Mouse (Mus musculus) common myeloid progenitor, adult 5-6 weeks (primary cell): ENCODE results near the gene Shisal2a. TPM values are rescaled to one million over a fixed set of nuclear protein-coding genes. Genes with fewer than 3 reads are reported as not detected.

Source experiments
- ATAC-seq: replicated peaks from 2 replicates; pipeline ENCODE4 v1.8.0; 2016; ENCODE audit warnings: low read depth, mild to moderate bottlenecking, moderate TSS enrichment, inconsistent platforms; ENCODE audit not compliant: poor library complexity, severe bottlenecking
- total RNA-seq: library from RNA; stranded (forward); fragments of 200-1000, 187-1606 nt; gene quantifications from 2 replicates; pipeline ENCODE4 v1.2.3, GENCODE M21; 2017

Gene Shisal2a
- total RNA-seq, 1 experiment from 2014 or later = not detected

DNA sequence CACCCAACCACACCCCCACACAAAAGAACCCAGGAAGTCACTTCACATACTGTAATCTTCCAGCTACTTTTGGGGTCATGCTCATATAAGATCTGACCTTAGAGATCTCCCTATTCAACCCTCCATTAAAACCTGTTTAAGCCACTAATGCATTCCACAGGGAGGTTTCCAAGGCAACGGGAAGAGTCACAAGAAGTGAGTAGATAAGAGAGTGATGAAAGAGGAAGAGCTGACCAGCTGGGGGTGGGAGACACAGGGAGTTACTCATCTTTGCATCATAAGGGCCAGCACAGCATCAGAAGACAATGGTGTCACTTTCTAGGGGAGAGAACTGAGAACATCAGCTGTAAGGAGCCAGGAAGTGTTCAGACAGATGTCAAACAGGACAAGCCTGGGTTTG is 3.0 kb downstream of the Shisal2a start:
- peak; percentile 48 for ATAC-seq

DNA sequence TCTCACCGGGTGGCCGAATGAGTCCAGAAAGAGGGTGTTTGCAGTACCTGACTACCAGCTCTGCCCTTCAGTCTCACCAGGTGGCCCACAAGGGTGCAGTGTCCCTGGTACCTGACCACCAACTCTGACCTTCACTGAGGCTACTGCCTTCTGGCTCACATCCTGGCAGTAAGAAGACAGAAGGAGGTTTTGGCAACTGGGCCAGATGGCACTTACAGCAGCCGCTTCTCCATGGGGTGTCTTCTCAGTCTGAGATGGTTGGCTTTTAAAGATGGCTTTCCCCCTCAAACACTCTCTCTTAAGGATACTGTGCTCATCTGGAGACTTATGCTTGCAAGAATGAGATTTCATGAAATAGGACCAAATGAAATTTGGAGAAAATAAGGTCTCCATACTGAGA is 3.7 kb downstream of the Shisal2a start:
- no peak for ATAC-seq

GRCm38 (mm10) chr4:108372166-108372565 is 11.0 kb downstream of the Shisal2a start:
- ATAC-seq = no peak

GRCm38 (mm10) chr4:108371421-108371820 is 11.7 kb downstream of the Shisal2a start:
- ATAC-seq = peak; percentile 67

- peak; percentile 67 for ATAC-seq
Observed at GRCm38 (mm10) chr4:108370409-108370808, 12.7 kb downstream of the Shisal2a start.

DNA sequence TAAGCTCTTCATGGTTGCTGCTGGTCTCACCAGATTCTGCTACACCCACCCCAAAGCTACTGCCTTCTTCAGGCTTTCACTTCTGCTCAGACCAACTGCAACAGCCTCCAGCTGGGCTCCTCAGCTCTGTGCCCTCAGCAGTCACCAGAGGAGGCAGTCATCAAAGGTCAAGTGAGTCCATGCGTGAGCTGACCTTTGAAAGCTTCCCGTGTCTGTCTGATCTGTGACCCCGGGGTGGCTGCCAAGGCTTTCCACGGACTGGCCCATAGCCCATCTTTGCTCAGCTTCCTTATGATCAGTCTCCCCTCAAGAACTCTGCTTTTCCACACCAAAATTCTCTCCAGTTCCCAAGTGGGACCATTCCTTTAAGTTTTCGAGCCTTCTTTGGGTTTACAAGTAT is 13.9 kb downstream of the Shisal2a start:
- peak; percentile 48 for ATAC-seq

- no peak for ATAC-seq
Observed at GRCm38 (mm10) chr4:108364111-108364476, 19.1 kb downstream of the Shisal2a start.

GRCm38 (mm10) chr4:108363355-108364110 is 19.6 kb downstream of the Shisal2a start:
- no peak for ATAC-seq

DNA sequence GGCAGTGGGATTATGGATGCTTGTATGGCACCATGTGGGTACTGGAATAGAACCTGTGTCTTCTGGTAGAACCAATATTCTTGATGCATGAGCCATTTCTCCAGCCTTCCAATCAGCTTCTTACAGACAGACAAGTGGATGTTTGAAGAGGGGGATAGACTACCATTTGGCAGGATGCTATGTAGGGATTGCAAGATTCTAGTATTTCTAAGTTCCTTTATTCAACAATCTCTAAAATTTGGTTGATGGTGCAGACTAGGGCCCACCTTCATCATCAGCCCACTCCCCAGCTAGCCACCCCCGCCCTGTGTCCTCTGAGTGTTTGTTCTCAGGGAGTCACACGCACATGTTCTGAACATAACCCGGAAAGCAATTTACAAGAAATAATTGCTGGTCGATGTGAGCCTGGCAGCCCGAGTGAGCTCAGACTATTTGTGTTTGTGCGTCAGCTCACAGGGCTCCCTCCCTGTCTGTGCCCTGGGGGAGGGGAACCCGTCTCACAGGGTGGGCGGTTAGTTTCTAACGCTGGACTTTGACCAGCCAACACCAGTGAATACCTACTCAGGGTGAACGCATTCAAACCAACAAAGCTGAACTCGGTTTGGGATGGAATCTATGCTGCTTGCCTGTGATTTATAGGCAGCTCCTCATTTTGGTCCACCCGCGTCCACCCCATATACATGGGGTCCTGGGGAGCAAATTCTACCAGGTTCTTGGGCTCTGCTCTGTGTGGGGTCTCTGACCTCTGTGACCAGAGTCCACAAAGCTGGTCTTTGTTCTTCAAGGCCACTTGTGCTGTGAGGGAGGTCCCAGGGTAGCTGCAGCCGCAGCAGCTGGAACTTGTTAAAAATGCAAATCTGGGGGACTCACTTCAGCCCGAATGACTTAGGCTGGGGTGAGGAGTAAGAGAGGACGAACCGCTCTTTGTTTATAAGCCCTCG is 20.6 kb downstream of the Shisal2a start:
- ATAC-seq = no peak

- peak; percentile 76 for ATAC-seq
Observed at GRCm38 (mm10) chr4:108360136-108361055, 22.8 kb downstream of the Shisal2a start.

DNA sequence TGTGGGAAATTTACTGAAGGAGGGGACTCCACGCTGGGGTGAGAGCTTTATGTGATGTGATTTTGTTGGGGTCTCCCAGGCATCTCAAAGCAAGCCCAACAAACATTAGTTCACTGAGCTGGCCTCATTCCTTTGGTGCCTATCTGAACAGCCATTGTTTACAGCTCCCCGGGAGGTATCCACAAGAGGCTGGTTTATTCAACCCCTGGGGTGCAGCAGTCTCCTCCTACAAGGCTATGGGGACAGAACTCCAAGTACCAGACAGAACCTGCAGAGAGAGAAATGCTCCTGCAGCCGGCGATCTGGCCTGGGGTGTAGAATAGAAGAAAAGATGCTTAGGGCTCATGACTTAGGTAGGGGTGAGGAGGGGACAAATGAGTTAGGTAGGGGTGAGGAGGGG is 24.7 kb downstream of the Shisal2a start:
- ATAC-seq = no peak

DNA sequence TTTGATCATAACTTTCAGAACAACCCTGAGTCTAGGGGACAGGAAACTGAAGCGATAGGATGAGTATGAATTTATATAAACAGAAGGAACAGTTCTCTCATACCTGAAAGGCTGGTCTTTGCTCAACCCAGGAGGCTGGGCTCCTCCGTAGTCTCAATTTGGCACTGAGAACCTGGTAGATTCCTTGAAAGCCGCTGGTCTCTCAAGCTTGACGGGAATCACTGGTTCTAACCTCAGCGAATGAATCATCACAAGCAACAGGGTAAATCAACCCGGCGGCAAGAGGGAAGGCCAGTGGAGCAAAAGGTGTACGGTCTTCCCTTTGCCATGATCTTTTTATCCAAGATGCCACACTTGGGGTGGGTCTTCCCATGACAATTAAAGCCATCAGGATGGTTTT is 25.7 kb downstream of the Shisal2a start:
- ATAC-seq = no peak

DNA sequence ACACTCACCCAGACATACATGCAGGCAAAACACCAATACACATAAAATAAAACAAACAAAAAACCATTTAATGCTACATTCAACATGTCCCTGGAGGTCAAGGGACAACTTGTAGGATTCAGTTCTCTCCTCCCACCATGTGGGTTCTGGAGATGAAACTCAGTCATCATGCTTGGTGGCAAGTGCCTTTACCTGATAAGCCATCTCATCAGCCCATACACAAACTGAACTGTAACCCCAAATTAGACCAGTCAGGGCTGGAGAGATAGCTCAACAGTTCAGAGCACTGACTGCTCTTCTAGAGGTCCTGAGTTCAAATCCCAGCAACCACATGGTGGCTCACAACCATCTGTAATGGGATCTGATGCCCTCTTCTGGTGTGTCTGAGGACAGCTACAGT is 29.6 kb downstream of the Shisal2a start:
- 0 out of 2 replicates have a peak, but pooled peaks have one; percentile 22 for ATAC-seq

DNA sequence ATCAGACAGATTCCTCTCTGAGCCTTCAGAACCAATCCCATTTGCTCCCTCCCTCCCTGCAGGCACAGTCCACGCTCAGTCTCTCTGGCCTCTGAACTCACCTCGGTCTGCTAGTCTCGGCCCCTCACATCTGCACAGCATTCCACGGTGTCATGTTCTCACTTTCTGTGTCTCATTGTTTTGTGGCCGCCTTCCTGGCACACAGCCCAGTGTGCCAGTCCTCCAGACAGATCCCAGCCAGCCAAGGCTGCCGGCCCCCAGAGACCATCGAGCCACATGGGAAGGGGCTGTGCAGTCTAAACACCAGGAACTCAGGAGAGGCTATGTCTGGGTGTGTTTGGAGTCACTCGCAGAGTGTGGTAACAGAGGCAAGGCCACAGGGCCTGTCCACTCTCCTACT is 32.3 kb downstream of the Shisal2a start:
- ATAC-seq = peak; percentile 19; the same call in 1 of the 2 replicates

DNA sequence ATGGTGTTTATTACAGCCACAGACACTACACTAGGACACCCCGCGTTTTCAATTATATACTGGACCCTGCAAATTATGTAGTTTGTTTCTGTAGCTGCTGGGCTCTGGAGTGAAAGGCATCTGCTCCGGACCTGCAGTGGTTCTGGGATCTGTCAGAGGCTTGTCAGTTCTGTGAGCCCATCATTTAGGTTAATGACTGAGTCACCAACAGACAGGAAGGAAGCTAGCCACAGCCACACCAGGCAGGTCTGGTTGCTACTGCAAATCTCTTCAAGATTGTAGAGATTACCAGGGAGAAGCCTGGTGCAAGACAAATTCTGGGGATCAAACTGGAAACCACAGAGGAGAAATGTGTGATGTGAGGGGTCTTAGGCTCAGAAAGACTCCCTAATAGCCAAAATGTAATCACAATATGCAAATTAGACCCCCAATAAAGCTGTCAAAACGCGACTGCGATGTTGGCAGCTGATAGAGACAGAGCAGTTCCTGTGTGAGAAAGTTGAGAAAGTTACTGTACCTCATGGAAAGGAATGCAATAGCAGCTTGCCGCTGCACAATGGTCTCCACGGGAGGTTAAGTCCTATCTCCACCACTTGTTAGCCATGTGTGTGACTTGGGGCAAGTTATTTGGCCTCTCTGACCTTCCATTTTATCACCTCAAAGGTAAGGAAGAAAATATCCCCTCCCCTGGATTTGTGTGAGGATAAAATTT is 33.2 kb downstream of the Shisal2a start:
- peak; percentile 48 for ATAC-seq

DNA sequence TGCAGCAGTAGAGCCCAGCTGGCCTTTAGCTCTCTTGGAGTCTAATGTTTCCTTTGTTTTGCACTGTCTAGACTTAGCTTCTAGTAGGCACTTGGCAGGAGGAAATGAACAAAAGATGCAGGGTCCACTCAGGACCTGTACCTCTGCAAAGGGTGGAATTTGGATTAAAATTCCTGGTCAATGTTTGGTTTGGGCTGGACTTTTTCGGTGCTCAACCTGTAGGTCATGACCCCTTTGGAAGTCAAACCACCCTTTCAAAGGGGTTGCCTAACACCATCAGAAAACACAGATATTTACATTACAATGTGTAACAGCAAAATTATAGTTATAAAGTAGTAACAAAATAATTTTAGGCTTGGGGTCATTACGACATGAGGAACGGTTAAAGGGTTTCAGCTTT is 34.1 kb downstream of the Shisal2a start:
- ATAC-seq = no peak

- ATAC-seq = no peak; the same call in 1 of the 2 replicates
Observed at GRCm38 (mm10) chr4:108348256-108348875, 34.8 kb downstream of the Shisal2a start.

- peak; percentile 77 for ATAC-seq
Observed at GRCm38 (mm10) chr4:108347111-108347510, 36.0 kb downstream of the Shisal2a start.

DNA sequence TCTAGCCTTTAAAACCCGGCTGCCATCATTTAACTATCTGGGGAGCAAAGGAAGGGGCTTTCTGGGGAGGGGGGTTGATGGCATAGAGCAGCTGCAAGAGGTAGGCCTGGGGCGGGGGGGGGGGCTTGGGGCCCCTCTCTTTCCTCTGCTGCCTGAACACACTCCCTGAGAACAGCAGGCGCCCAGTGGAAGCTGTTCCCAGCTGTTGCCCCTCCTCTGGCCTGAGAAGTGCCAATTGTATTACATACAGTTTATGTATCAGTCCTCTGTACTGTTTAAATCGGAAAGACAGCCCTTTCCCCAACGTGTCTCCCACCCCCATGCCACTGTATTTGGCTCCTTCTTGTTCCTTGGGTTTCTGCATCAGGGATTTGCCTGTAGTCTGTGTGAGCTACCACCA is 37.3 kb downstream of the Shisal2a start:
- no peak for ATAC-seq
